Comparison of ENCODE assay signal across 20 mouse cellular contexts in the genomic region with DNA sequence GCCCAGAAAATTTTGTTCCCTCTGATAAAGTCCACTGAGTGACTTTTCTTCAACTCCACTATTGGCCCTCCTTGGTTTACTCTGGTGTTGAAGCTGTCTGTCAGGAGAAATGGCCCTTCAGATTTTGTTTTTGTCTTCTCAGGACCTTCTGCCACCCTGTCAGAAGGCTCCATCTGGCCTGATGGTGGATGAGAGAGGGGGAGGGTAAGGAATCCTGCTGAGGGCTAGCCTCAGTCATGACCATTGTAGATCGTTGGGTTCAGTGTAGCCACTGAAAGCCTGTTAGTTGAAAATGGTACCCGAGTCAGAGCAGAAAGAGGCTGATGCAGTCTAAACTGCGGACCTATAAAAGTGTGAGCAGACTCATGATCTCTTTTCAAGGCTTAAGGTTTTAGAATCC. TPM values are rescaled to one million over a fixed set of nuclear protein-coding genes. Genes with fewer than 3 reads are reported as not detected.
"Had no signal": no experiment of that assay in that cellular context is flagged by ENCODE, and none has a peak within 500 bp of the region (broad histone marks: within the 10 kb centered on the region; RNA-seq: fewer than 3 reads in every experiment).

No protein-coding gene starts in this region.

- ATAC-seq: midbrain, embryonic 13.5 days; midbrain, embryonic 15.5 days had no signal

- H3K4me1 ChIP-seq: midbrain, embryonic 15.5 days; neural tube, embryonic 12.5 days had no signal

- DNase-seq: lung, adult 18-20 months; lung, embryonic 14.5 days; lung, postnatal 10 days; lung, postnatal 4 days; right cerebral cortex, postnatal 14 days; thymus, adult 18-20 months; thymus, postnatal 14 days; thymus, postnatal 36 days had no signal

- H3K27me3 ChIP-seq: midbrain, embryonic 13.5 days; midbrain, embryonic 15.5 days; neural tube, embryonic 12.5 days had no signal

- H3K4me3 ChIP-seq: neural tube, embryonic 12.5 days had no signal

- H3K9ac ChIP-seq: lung, embryonic 14.5 days; midbrain, embryonic 13.5 days; midbrain, embryonic 15.5 days; neural tube, embryonic 12.5 days had no signal

- H3K9me3 ChIP-seq: midbrain, embryonic 13.5 days; midbrain, embryonic 15.5 days; neural tube, embryonic 12.5 days had no signal

- H3K36me3 ChIP-seq: midbrain, embryonic 13.5 days; midbrain, embryonic 15.5 days; neural tube, embryonic 12.5 days had no signal

- H3K27ac ChIP-seq: midbrain, embryonic 13.5 days; midbrain, embryonic 15.5 days; neural tube, embryonic 12.5 days had no signal

RNA-seq across cellular contexts. Expression of a gene that starts 49.2 kb away (rescaled TPM):
- total RNA-seq: megakaryocyte, adult 5-6 weeks; midbrain, postnatal 0 days; monocyte, adult 5-6 weeks had no signal
- polyA plus RNA-seq: lung, embryonic 14.5 days; lung, embryonic 16.5 days; midbrain, embryonic 11.5 days; midbrain, embryonic 13.5 days; midbrain, embryonic 15.5 days; midbrain, postnatal 0 days; neural tube, embryonic 14.5 days; stomach, embryonic 14.5 days; stomach, embryonic 16.5 days; thymus, postnatal 0 days had no signal
